Mouse (Mus musculus): ENCODE results near the gene Vti1a. TPM values are rescaled to one million over a fixed set of nuclear protein-coding genes. Genes with fewer than 3 reads are reported as not detected.

Gene Vti1a
- polyA plus RNA-seq, 1 experiment: not detected

DNA sequence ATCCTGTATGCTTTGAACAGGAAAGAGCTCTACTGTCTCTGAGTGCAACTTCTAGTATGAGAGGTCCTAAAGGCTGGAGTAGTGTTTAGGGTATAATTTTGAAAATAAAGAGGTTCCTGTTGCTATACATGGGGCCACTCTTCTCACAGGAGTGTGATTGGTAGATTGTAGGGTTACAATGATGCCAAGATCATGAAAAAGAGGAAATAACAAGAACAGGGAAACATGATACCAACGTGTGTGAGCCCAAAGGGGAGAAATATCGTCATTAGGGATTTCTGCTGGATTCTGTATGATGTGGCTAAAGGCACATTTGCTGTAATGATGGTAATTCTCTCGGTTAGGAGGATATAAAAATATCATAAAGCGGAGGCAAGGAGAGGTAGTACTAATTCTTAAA, 30.1 kb upstream of the Vti1a start:
- TF ChIP-seq CTCF (IDR thresholded peaks at IDR 0.05; ENCODE audit: insufficient read depth, low read depth, low read length) (no peak), POLR2A (IDR thresholded peaks at IDR 0.05; ENCODE audit: insufficient read depth, low read depth, low read length) (no peak)
- H3K27ac ChIP-seq (ENCODE audit: insufficient read depth, low read depth, low read length): no peak overlapping the region
- H3K4me3 ChIP-seq (ENCODE audit: insufficient read depth, low read depth, low read length): no peak overlapping the region
- 91% methylated on average over 4 of the region's 4 CpGs for WGBS
- H3K4me1 ChIP-seq (ENCODE audit: control insufficient read depth, insufficient read depth, low read length): no peaks in the 10 kb centered on the region

DNA sequence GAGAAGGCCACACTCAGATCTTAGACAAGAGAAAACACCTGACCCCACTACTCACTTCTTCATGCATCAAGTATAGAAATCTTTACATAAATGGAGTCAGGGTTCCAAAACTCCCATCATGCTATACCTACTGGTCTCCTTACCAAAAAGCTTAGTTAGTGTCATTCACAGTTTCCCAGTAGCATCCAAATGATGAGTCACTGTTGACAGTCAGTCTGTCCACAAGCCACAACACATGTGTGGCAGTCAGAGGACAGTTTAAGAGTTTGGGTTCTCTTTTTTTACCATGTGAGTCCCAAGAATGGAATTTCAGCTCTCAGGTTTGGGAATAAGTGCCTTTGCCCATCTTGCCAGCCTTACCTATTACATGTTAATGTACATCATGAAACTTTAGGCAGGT, 27.1 kb upstream of the Vti1a start:
- Histone ChIP-seq H3K4me1 (ENCODE audit: control insufficient read depth, insufficient read depth, low read length) (no peaks in the 10 kb centered on the region), H3K4me3 (ENCODE audit: insufficient read depth, low read depth, low read length) (no peak overlapping the region), H3K27ac (ENCODE audit: insufficient read depth, low read depth, low read length) (no peak overlapping the region)
- TF ChIP-seq POLR2A (IDR thresholded peaks at IDR 0.05; ENCODE audit: insufficient read depth, low read depth, low read length) (no peak), CTCF (IDR thresholded peaks at IDR 0.05; ENCODE audit: insufficient read depth, low read depth, low read length) (no peak)

GRCm38 (mm10) chr19:55290621-55291270, 25.3 kb upstream of the Vti1a start:
- WGBS: 87% methylated on average over 2 of the region's 2 CpGs
- TF ChIP-seq POLR2A (IDR thresholded peaks at IDR 0.05; ENCODE audit: insufficient read depth, low read depth, low read length) (no peak), CTCF (IDR thresholded peaks at IDR 0.05; ENCODE audit: insufficient read depth, low read depth, low read length) (no peak)
- H3K4me3 ChIP-seq (ENCODE audit: insufficient read depth, low read depth, low read length): no peak overlapping the region
- H3K4me1 ChIP-seq (ENCODE audit: control insufficient read depth, insufficient read depth, low read length): no peaks in the 10 kb centered on the region
- no peak overlapping the region for H3K27ac ChIP-seq (ENCODE audit: insufficient read depth, low read depth, low read length)

- TF ChIP-seq CTCF (IDR thresholded peaks at IDR 0.05; ENCODE audit: insufficient read depth, low read depth, low read length): no peak
- no peak for TF ChIP-seq POLR2A (IDR thresholded peaks at IDR 0.05; ENCODE audit: insufficient read depth, low read depth, low read length)
- whole genome bisulfite sequencing: 99% methylated on average over 2 of the region's 2 CpGs
- Histone ChIP-seq H3K4me3 (ENCODE audit: insufficient read depth, low read depth, low read length) (no peak overlapping the region), H3K27ac (ENCODE audit: insufficient read depth, low read depth, low read length) (no peak overlapping the region), H3K4me1 (ENCODE audit: control insufficient read depth, insufficient read depth, low read length) (no peaks in the 10 kb centered on the region)
These were observed 23.8 kb upstream of the Vti1a start for GRCm38 (mm10) chr19:55292210-55292850.

- Histone ChIP-seq H3K4me1 (ENCODE audit: control insufficient read depth, insufficient read depth, low read length) (no peaks in the 10 kb centered on the region), H3K27ac (ENCODE audit: insufficient read depth, low read depth, low read length) (no peak overlapping the region), H3K4me3 (ENCODE audit: insufficient read depth, low read depth, low read length) (no peak overlapping the region)
- WGBS: 24% methylated on average over 4 of the region's 4 CpGs
- TF ChIP-seq POLR2A (IDR thresholded peaks at IDR 0.05; ENCODE audit: insufficient read depth, low read depth, low read length) (no peak), CTCF (IDR thresholded peaks at IDR 0.05; ENCODE audit: insufficient read depth, low read depth, low read length) (no peak)
These were observed 22.9 kb upstream of the Vti1a start for GRCm38 (mm10) chr19:55293175-55293574.

DNA sequence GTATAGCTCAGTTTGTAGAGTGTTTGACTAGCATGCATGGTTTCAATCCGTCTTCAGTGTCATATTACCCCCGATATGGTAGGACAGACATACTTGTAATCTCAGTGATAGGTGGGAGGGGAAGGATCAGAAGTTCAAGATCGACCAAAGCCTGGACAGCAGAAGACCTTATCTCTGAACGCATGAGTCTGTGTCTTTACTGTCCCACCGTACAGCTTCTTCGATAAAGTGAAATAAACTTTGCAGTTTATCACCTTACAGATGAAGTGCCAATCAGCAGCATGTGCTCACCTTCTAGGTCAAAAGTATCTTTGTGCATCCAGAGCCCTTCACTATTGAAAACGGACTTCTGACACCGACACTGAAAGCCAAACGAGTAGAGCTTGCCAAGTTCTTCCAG, 21.0 kb upstream of the Vti1a start:
- Histone ChIP-seq H3K27ac (ENCODE audit: insufficient read depth, low read depth, low read length) (no peak overlapping the region), H3K4me1 (ENCODE audit: control insufficient read depth, insufficient read depth, low read length) (no peaks in the 10 kb centered on the region), H3K4me3 (ENCODE audit: insufficient read depth, low read depth, low read length) (no peak overlapping the region)
- no peak for TF ChIP-seq POLR2A (IDR thresholded peaks at IDR 0.05; ENCODE audit: insufficient read depth, low read depth, low read length)
- TF ChIP-seq CTCF (IDR thresholded peaks at IDR 0.05; ENCODE audit: insufficient read depth, low read depth, low read length): no peak
- 92% methylated on average over 9 of the region's 9 CpGs for WGBS

- H3K27ac ChIP-seq (ENCODE audit: insufficient read depth, low read depth, low read length): no peak overlapping the region
- 86% methylated on average over 3 of the region's 3 CpGs for WGBS
- no peak overlapping the region for H3K4me3 ChIP-seq (ENCODE audit: insufficient read depth, low read depth, low read length)
- TF ChIP-seq POLR2A (IDR thresholded peaks at IDR 0.05; ENCODE audit: insufficient read depth, low read depth, low read length) (no peak), CTCF (IDR thresholded peaks at IDR 0.05; ENCODE audit: insufficient read depth, low read depth, low read length) (no peak)
- H3K4me1 ChIP-seq (ENCODE audit: control insufficient read depth, insufficient read depth, low read length): no peaks in the 10 kb centered on the region
These were observed 20.5 kb upstream of the Vti1a start for GRCm38 (mm10) chr19:55295556-55295955.

- WGBS: 88% methylated on average over 2 of the region's 2 CpGs
- no peak overlapping the region for H3K4me3 ChIP-seq (ENCODE audit: insufficient read depth, low read depth, low read length)
- no peaks in the 10 kb centered on the region for H3K4me1 ChIP-seq (ENCODE audit: control insufficient read depth, insufficient read depth, low read length)
- TF ChIP-seq POLR2A (IDR thresholded peaks at IDR 0.05; ENCODE audit: insufficient read depth, low read depth, low read length) (no peak), CTCF (IDR thresholded peaks at IDR 0.05; ENCODE audit: insufficient read depth, low read depth, low read length) (no peak)
- H3K27ac ChIP-seq (ENCODE audit: insufficient read depth, low read depth, low read length): no peak overlapping the region
These were observed 19.8 kb upstream of the Vti1a start for GRCm38 (mm10) chr19:55296301-55296700.

DNA sequence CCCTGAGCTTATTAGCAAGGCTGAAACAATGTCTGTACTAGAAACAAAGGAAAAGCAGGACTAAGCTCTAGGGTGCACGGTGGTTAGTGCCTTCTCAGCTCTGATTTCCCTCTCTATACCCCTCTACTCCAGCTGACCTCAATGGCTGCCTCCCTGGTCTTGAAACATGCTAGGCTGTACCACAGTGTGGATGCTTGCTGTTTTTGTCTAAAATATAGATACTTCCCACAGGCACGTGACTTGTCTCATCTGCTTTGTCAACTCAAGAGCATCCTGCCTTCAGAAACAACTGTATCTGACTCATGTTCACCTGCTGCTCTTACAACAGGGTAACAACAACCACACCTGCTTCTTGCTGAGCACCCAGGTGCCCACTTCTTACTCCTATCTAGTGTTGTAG, 18.6 kb upstream of the Vti1a start:
- H3K27ac ChIP-seq (ENCODE audit: insufficient read depth, low read depth, low read length): no peak overlapping the region
- no peak overlapping the region for H3K4me3 ChIP-seq (ENCODE audit: insufficient read depth, low read depth, low read length)
- TF ChIP-seq CTCF (IDR thresholded peaks at IDR 0.05; ENCODE audit: insufficient read depth, low read depth, low read length) (no peak), POLR2A (IDR thresholded peaks at IDR 0.05; ENCODE audit: insufficient read depth, low read depth, low read length) (no peak)
- no peaks in the 10 kb centered on the region for H3K4me1 ChIP-seq (ENCODE audit: control insufficient read depth, insufficient read depth, low read length)
- 92% methylated on average over 2 of the region's 2 CpGs for WGBS

Data from olfactory bulb, adult 2 months (tissue).